Mouse (Mus musculus) liver, adult (tissue): ENCODE results near the gene Slit3.

ENCODE experiments used
- GATA4 ChIP-seq: IDR thresholded peaks from 2 replicates; pipeline ENCODE4 v1.6.1; 2014; ENCODE audit warnings: mild to moderate bottlenecking, low read length; ENCODE audit not compliant: insufficient replicate concordance

Gene Slit3

DNA sequence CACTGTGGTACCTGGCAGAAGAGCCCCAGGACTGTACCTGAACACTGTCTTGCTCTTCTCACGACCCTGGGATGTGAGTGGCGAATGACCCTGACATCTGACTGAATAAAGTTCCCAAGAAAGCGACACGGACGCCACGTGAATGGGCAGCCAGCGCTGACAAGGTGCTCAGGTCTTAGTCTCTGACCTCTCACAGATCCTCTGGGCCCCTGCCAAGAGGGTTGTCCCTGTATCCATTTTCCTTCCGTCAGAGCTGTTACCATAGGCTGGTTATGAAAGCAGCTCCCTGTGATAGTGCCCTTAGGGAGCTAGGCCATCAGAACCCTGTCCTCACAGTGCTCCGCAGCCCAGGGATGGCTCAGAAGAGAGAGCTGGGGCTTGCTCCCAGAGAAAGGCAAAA is 149.4 kb downstream of the Slit3 start:
- TF ChIP-seq GATA4 = no peak

DNA sequence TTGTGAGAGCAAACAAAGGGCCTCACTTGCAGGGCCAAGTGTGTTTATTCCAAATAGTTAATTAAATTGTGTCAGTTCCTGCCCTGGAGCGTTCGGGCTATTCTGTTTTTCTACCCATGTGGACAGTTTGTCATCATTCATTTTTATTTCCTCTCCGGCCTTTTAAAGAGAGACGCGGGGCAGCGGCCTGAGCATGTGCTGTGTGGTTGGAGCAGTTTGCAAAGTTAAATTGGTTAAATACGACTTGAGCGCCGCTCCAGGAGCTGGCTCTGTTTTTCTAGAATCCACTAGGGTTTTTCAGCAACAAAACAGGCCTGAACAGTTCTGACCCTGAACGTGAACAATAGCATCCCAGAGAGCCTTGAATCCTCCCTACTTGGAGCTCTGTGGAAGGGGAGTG is 152.4 kb downstream of the Slit3 start:
- no peak for TF ChIP-seq GATA4

GRCm38 (mm10) chr11:35274036-35274435 is 153.0 kb downstream of the Slit3 start:
- TF ChIP-seq GATA4 = no peak

DNA sequence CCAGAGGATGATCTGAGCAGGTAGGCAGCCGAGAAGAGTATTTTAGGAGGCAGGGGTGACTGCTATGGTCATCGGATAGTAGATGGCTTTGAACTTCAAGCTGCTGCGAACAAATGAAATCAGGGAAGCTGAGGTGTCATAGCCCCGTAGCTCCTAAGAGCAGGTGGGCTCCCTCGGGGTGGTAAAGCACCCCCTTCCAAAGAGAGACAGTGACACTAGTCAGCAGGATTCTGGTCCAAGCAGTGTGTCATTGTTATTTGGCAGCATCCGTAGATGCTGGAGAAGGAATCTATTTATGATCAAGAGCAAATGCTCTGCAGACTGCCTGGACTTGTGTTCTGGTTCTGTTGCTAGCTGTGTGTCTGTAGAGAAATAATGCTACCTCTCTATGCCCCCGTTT is 154.3 kb downstream of the Slit3 start:
- TF ChIP-seq GATA4 = no peak

- no peak for TF ChIP-seq GATA4
Measured at GRCm38 (mm10) chr11:35276001-35276400, 155.0 kb downstream of the Slit3 start.

DNA sequence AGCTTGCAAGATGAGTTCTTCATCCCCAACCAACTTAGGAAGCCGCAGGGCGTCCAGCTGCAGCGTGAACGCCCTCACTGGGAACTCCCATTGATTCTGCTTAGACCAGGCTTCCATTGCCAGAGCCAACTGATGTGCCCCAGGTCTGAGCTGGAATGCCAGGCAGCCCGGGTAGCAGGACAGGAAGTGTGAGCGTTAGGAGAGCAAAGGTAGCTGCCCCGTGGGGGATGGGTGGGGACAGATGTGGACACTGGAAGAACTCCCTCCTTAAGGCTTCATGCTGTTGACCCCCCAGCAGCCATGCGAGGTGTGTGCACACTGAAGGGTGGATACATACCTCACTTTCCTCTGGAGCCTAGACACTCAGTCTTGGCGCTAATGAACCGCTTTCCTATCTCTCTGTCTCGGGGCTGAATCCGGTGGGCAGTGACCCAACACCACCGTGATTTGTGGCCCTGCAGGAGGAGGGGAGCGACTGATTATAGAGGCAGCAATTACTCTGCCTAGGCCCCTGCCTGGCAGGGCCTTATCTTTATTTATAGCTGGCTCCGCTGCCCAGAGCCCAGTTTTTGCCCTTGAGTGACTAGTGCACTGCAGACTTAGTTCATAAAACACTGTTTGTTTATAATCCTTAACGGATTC is 157.2 kb downstream of the Slit3 start:
- TF ChIP-seq GATA4 = no peak

GRCm38 (mm10) chr11:35280826-35281225 is 159.8 kb downstream of the Slit3 start:
- TF ChIP-seq GATA4 = no peak

DNA sequence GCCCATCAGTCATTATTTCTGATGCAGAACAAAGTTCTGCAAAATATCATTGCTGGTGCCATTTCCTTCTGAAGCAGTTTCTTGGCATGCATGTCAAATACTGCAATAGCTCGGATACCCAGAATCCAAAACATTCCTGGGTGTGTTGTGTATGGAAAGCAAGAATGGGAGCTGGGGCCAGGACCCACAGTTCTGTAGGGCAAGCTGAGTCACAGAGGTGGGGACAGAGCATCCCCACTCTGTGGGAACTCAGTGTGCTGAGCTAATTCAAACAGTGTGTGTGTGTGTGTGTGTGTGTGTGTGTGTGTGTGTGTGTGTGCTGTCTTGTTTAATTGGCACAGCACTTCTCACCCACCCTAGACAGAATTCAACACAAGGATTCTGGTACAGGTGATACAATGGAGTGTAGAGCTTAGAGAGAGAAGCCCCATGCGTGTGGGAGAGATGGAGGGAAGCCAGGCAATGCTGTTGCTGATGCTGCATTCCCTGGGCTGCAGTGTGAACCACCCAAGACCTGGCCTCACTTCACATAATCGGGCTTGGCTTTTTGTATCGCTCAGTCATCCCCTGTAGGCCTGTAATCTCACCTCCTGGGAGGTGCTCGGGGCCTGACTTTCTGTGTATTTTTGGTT is 161.1 kb downstream of the Slit3 start:
- TF ChIP-seq GATA4 = no peak

DNA sequence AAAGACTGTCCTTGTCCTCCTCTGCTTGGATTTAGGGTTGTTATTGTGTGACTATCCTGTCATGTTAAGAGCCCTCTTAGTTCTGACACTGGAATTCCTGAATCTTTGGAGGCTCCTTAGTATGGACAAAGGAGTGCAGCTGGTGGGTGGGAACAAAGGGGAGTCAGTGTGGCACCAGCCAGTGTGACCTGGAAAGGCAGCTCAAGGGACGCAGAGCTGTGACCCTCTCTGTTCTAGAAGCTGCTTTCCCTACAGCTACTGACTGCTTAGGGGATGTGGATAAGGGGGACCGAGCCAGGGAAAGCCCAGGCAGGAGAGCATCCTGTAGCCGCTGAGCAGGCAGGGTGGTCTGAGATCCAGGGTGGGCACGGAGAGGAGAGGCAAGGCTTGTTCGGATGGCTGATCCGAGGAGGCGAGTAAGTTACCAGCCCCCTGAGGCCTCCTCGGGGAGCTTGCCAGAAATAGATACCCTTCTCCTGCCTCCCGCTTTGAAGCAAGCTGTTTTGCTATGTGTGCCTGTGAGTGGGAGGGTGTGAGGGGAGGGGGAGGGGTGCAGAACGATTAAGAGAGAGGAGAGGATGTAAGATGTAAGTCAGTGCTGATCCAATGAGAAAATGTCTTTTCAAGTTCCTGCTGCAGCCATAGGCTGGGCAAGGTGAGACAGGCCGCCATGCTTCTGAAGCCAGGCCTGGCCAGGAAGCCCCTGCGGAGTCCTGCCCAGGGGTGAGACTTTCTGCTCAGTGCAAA is 162.0 kb downstream of the Slit3 start:
- no peak for TF ChIP-seq GATA4

- TF ChIP-seq GATA4 = no peak
Measured at GRCm38 (mm10) chr11:35283767-35284166, 162.7 kb downstream of the Slit3 start.

- TF ChIP-seq GATA4 = no peak
Measured at GRCm38 (mm10) chr11:35286578-35287390, 165.8 kb downstream of the Slit3 start.

DNA sequence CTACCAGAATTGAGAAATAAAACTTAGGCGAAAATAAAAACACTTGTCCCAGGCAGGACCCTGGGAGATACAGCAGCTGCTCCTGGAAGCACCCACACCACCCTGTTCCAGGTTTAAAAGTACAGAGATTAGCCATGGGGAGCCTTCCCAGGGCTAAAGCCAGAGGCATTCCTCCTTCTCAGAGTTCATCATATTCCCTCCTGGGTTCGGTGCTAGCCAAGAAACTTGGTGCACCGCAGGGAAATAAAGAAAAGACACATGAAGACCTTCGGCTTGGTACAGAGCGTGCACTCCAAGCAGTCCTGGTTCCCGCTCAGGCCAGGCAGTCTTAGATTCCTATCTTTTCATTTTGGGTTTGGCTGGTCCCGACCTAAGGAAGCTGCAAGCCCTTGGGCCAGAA is 167.0 kb downstream of the Slit3 start:
- TF ChIP-seq GATA4 = no peak

DNA sequence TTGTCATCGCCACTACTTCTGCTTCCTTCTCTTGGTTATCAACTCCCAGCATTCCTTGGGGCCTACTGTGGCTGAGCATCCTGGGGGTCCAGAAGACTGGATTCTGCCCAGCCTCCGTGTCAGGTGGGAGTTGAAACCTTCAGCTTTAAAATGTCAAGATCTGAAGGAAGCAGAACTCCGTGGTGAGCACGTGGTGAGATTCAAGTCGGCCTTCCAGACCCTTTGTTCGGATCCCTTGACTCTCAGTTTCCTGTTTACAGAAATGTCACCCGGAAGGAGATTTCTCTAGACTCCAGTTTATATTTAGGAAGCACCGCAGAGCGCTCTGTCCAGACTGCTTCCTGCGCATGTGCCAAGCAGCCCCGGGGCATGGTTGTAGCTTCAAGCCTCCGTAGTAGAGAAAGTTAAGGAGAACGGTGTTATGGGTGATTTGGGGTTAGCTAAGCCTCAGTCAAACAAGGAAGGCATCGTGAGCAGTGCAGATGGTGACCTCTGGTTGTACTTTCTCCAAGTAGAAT is 167.8 kb downstream of the Slit3 start:
- no peak for TF ChIP-seq GATA4

GRCm38 (mm10) chr11:35292228-35292747 is 171.3 kb downstream of the Slit3 start:
- no peak for TF ChIP-seq GATA4

DNA sequence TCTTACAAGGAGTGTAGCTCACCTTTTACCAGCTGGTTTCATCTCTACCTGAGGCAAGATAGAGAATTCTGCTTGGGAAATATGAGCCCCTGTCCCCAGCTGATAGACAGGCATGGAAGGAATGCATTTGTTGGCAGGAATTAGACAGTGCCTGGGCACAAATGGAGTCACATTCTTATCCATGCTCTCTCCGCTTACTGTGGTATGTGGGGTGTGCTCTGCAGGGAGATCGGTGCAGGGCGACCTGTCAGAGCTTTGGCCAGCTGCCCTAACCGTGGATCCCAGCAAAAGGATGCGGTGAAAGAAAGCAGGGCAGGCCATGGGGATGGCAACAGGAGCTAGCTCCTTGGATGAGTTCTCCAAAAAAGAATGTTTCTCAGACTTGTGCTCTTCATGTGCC is 172.2 kb downstream of the Slit3 start:
- no peak for TF ChIP-seq GATA4

DNA sequence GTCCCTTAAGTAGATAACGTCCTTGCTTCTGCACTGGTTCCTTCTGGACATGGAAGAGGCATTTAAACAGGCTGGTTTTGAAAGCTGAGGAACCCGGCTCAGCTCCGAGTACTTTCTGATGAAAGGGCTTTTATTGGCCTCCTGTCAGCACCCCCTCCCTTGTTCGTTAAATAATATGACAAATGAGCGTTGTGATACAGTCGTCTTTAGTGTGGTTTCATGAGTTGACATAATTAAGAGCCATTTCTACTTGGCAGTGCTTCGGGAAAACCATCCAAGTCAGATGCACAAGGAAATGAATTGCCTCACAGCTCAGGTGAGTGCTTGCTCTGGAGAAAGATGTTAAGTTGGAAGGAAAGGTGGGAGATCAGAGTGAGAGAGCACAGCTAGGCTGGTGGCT is 173.6 kb downstream of the Slit3 start:
- TF ChIP-seq GATA4 = no peak
